Mouse (Mus musculus) monocyte, adult 5-6 weeks (primary cell): Measurements from ENCODE around the gene Zfp277. TPM values are rescaled to one million over a fixed set of nuclear protein-coding genes. Genes with fewer than 3 reads are reported as not detected.

ENCODE experiments used
- ATAC-seq: fragments of 153-309, 156-312 bp; replicated peaks from 2 replicates; pipeline ENCODE4 v1.8.0; 2017; ENCODE audit warnings: mild to moderate bottlenecking; ENCODE audit not compliant: low TSS enrichment, insufficient number of reproducible peaks, severe bottlenecking, poor library complexity, low FRiP score
- total RNA-seq: library from RNA; stranded (forward); fragments of 200-1000, 200-491, 200-594 nt; gene quantifications from 3 replicates; pipeline ENCODE4 v1.2.3, GENCODE M21; 2017

Gene Zfp277
- total RNA-seq, 1 experiment from 2014 or later = 46.3 TPM

DNA sequence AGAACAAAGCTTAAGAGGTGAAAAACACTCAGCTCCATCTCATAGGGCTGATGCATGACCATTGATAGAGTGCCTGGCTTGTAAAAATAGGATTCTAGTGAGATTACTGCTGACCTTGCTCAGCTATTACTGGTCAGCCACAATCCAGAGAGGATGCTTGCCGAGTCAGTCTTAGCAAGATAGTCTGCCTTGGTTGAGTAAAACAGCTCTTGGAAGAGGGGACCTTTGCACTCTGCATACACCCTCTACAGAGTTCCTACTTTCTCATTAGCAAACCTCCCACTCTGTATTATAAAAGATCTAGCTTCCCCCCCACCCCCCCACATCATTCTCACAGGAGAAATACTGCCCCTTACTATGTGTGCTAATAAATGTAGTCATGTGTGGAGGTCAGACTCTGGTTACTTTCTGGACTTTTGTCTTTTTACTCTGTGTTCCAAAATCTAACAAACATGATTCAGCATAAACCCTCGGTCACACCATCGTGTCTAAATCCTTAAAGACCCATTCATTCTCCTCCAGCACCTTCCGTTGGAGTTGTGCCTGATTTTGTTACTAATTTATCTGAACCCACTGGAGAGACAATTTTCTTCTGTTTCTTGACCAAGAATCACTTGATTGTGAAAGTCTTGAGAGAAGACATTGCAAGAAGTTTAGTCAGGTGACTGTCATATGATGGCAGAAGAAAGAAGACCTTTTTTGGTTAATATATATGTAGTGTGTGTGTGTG lies 164.9 kb downstream of the Zfp277 start:
- ATAC-seq = no peak

GRCm38 (mm10) chr12:40277581-40277980 lies 168.1 kb downstream of the Zfp277 start:
- peak; percentile 61; the same call in 1 of the 2 replicates for ATAC-seq

GRCm38 (mm10) chr12:40274931-40275330 lies 170.8 kb downstream of the Zfp277 start:
- ATAC-seq = no peak

- no peak for ATAC-seq
Observed at GRCm38 (mm10) chr12:40273339-40273738, 172.4 kb downstream of the Zfp277 start.

DNA sequence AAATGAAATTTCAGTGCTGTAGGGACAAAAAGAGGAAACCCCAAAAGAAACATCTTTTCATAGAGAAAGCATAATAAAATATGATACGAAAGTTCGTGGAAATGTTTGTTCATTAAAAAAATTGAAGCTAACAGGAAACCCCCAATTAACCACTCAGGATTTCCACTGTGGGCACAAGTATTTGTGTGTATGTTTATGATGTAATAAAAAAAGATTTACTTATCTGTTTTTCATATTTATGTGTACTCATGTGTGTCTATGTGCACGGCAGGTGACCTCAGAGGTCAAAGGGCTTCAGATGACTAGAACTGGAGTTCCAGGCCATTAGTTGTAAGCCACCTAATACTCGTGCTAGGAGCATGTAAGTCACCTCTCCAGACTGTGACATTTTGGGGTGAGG lies 173.0 kb downstream of the Zfp277 start:
- ATAC-seq = no peak

DNA sequence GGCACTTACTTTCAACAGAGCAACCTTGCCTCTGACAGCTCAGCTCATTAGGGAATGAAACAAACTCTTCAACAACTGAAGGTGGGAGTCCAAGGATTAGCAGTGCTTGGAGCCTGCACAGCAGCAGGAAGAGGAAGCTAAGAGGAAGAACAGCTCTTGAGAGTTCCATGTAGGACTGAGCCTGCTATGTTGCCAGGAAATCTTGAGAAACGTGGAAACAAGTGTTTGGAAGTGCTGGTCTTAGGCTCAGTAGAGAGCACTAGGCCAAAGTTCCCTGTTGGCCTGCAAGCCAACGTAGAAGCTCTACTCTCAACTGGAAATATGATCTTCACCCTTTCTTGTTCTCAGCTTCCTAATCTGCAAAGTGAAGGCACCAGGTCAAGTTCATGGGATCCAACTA lies 177.4 kb downstream of the Zfp277 start:
- no peak for ATAC-seq

Other genes with a start within 250 kb of the Zfp277 start
- gene Lsmem1, start 246.4 kb downstream of the Zfp277 start, total RNA-seq = 0.29 to 1.2 TPM (median 0.96 TPM) in 3 replicates
- 450 to 581 TPM (median 532 TPM) in 3 replicates for gene Ifrd1, start 197.4 kb downstream of the Zfp277 start, total RNA-seq
- gene Dock4, start 50 bp upstream of the Zfp277 start, total RNA-seq = 8.9 to 13.2 TPM (median 9.0 TPM) in 3 replicates